Comparison of ENCODE assay signal across 8 mouse cellular contexts in genomic region chr1:118388757-118389453, GRCm38 (mm10). TPM values are rescaled to one million over a fixed set of nuclear protein-coding genes. Genes with fewer than 3 reads are reported as not detected.
DNase-seq lines count a peak whose midpoint lies in the region; ATAC-seq and TF ChIP-seq lines count a peak whose summit lies in the region.

Clasp1 (plus strand) TSS chr1:118389058.

- WGBS in bone marrow, adult 2 months, result under 1% methylated on average over 44 of the region's 44 CpGs
- WGBS in embryonic facial prominence, embryonic 15.5 days, result under 1% methylated on average over 44 of the region's 44 CpGs
- WGBS in limb, embryonic 14.5 days, result under 1% methylated on average over 44 of the region's 44 CpGs
- under 1% methylated on average over 44 of the region's 44 CpGs for WGBS in midbrain, postnatal 0 days

- peaks cover 2% of the 10 kb centered on the region; the same call in 1 of the 2 replicates for H3K4me1 ChIP-seq in bone marrow, adult 2 months (ENCODE audit: control insufficient read depth, insufficient read depth, low read length)
- H3K4me1 ChIP-seq in embryonic facial prominence, embryonic 15.5 days, result peaks cover 18% of the 10 kb centered on the region
- peaks cover 14% of the 10 kb centered on the region for H3K4me1 ChIP-seq in limb, embryonic 14.5 days (ENCODE audit: control insufficient read depth, insufficient read depth, low read length)
- peaks cover 2% of the 10 kb centered on the region; the same call in 1 of the 2 replicates for H3K4me1 ChIP-seq in midbrain, postnatal 0 days (ENCODE audit: insufficient read depth, low read length)

- TF ChIP-seq CTCF in bone marrow, adult 2 months (IDR thresholded peaks at IDR 0.05; ENCODE audit: control insufficient read depth, insufficient read depth, low read length), result no peak
- TF ChIP-seq CTCF in midbrain, postnatal 0 days (IDR thresholded peaks at IDR 0.05), result no peak

- DNase-seq in 416B (ENCODE audit: low read depth), result peak; percentile 99
- DNase-seq in heart, adult 8-10 months (ENCODE audit: low spot score), result peak; percentile 96
- peak; percentile 98 for DNase-seq in kidney, adult 9 months
- DNase-seq in limb, embryonic 14.5 days (ENCODE audit: low spot score), result peak; percentile 97
- peak; percentile 98 for DNase-seq in midbrain, postnatal 0 days (ENCODE audit: low spot score)
- peak; percentile 85 to 89 for DNase-seq in spleen, postnatal 14 days (ENCODE audit: low spot score in 2 of 2)

- peak within 1 kb of the TSS; percentile 72 for H3K4me2 ChIP-seq in embryonic facial prominence, embryonic 15.5 days (replicated peaks)
- H3K4me2 ChIP-seq in limb, embryonic 14.5 days (replicated peaks; ENCODE audit: low read depth, low read length, severe bottlenecking), result peak within 1 kb of the TSS; percentile 63
- peak within 1 kb of the TSS; percentile 67 for H3K4me2 ChIP-seq in midbrain, postnatal 0 days (ENCODE audit: low read depth, low read length, poor library complexity, severe bottlenecking)

- peak; percentile 72; the same call in 1 of the 2 replicates for TF ChIP-seq POLR2A in bone marrow, adult 2 months (IDR thresholded peaks at IDR 0.05; ENCODE audit: borderline replicate concordance, control insufficient read depth, low read depth, low read length)
- TF ChIP-seq POLR2A in limb, embryonic 14.5 days (IDR thresholded peaks at IDR 0.05; ENCODE audit: borderline replicate concordance, extremely low read depth, insufficient read depth, insufficient read length), result peak; percentile 79; the same call in 1 of the 2 replicates

- peak within 1 kb of the TSS; percentile 78 for H3K9ac ChIP-seq in embryonic facial prominence, embryonic 15.5 days
- H3K9ac ChIP-seq in limb, embryonic 14.5 days (ENCODE audit: low read depth, low read length, severe bottlenecking), result peak within 1 kb of the TSS; percentile 89
- H3K9ac ChIP-seq in midbrain, postnatal 0 days (replicated peaks; ENCODE audit: low read length, poor library complexity, severe bottlenecking), result peak within 1 kb of the TSS; percentile 92

- H3K36me3 ChIP-seq in embryonic facial prominence, embryonic 15.5 days, result peaks cover 7% of the 10 kb centered on the region; the same call in 1 of the 2 replicates
- H3K36me3 ChIP-seq in limb, embryonic 14.5 days (ENCODE audit: control insufficient read depth, insufficient read depth, low read length), result no peaks in the 10 kb centered on the region
- H3K36me3 ChIP-seq in midbrain, postnatal 0 days (ENCODE audit: insufficient read depth, low read length), result no peaks in the 10 kb centered on the region

- peak within 1 kb of the TSS; percentile 93 for H3K27ac ChIP-seq in bone marrow, adult 2 months (ENCODE audit: control insufficient read depth, insufficient read depth, low read depth, low read length, poor library complexity)
- H3K27ac ChIP-seq in embryonic facial prominence, embryonic 15.5 days (replicated peaks), result peak within 1 kb of the TSS; percentile 95
- H3K27ac ChIP-seq in limb, embryonic 14.5 days (replicated peaks; ENCODE audit: low read depth, low read length), result peak within 1 kb of the TSS; percentile 77
- peak within 1 kb of the TSS; percentile 89 for H3K27ac ChIP-seq in midbrain, postnatal 0 days (ENCODE audit: low read depth, low read length)

- H3K4me3 ChIP-seq in bone marrow, adult 2 months (replicated peaks; ENCODE audit: control insufficient read depth, low read depth, low read length), result peak within 1 kb of the TSS; percentile 74
- H3K4me3 ChIP-seq in embryonic facial prominence, embryonic 15.5 days (replicated peaks), result peak within 1 kb of the TSS; percentile 78
- peak within 1 kb of the TSS; percentile 85 for H3K4me3 ChIP-seq in limb, embryonic 14.5 days (replicated peaks; ENCODE audit: low read length)
- peak within 1 kb of the TSS; percentile 86 for H3K4me3 ChIP-seq in midbrain, postnatal 0 days (ENCODE audit: low read depth, low read length)

- no peaks in the 10 kb centered on the region for H3K27me3 ChIP-seq in embryonic facial prominence, embryonic 15.5 days
- no peaks in the 10 kb centered on the region for H3K27me3 ChIP-seq in limb, embryonic 14.5 days (ENCODE audit: control insufficient read depth, insufficient read depth, low read length)
- H3K27me3 ChIP-seq in midbrain, postnatal 0 days (ENCODE audit: insufficient read depth, low read length), result no peaks in the 10 kb centered on the region

- peak; percentile 98 for ATAC-seq in embryonic facial prominence, embryonic 15.5 days (ENCODE audit: insufficient number of reproducible peaks, low FRiP score, low TSS enrichment, low read depth)
- ATAC-seq in limb, embryonic 14.5 days (ENCODE audit: low FRiP score, low read depth), result peak; percentile 98
- peak; percentile 98 for ATAC-seq in midbrain, postnatal 0 days (ENCODE audit: low FRiP score)

- no peaks in the 10 kb centered on the region for H3K9me3 ChIP-seq in embryonic facial prominence, embryonic 15.5 days (replicated peaks)
- no peaks in the 10 kb centered on the region for H3K9me3 ChIP-seq in limb, embryonic 14.5 days (ENCODE audit: control insufficient read depth, low read length)
- no peaks in the 10 kb centered on the region for H3K9me3 ChIP-seq in midbrain, postnatal 0 days (ENCODE audit: low read length)

RNA-seq across cellular contexts. Expression of gene Clasp1, which starts in this region (rescaled TPM):
- 13.2 and 25.6 TPM in 2 replicates for polyA plus RNA-seq in bone marrow, adult 2 months (2011; ENCODE audit: insufficient read depth, insufficient read length, low replicate concordance, missing spikeins)
- polyA plus RNA-seq in embryonic facial prominence, embryonic 15.5 days (2015; fragmentation: Nextera tagmentation; extraction: Ambion mirVana), result 48.6 and 51.4 TPM in 2 replicates
- 100 to 1,000 TPM; 339 to 450 (median 397) TPM for total RNA-seq in heart, adult 8-10 months (2022)
- polyA plus RNA-seq in limb, embryonic 14.5 days (2012; rRNA removed), result 48.5 and 50.5 TPM in 2 replicates
- polyA plus RNA-seq in limb, embryonic 14.5 days (2014; fragmentation: Nextera tagmentation; extraction: Ambion mirVana), result 47.8 and 53.3 TPM in 2 replicates
- 141 and 153 TPM in 2 replicates for total RNA-seq in midbrain, postnatal 0 days (2014; rRNA removed)
- polyA plus RNA-seq in midbrain, postnatal 0 days (2015; fragmentation: Nextera tagmentation; extraction: Ambion mirVana), result 53.7 and 75.9 TPM in 2 replicates

Comparison
In these comparisons a context has a peak if more than half of its experiments do, and no peak if none do; other contexts are left out.
1. Peak in every context shown above with its lines: DNase-seq, ATAC-seq, H3K4me3 ChIP-seq and H3K27ac ChIP-seq.